Mouse (Mus musculus) embryo, embryonic 11.5 days (tissue): ENCODE data around the gene Furin.

Experiments
- DNase-seq: peaks from one replicate; pipeline ENCODE4 v3.0.0-alpha.2; 2012; ENCODE audit warnings: low read depth, low spot score

Furin gene

GRCm38 (mm10) chr7:80427730-80428129 lies 22.5 kb upstream of the Furin start:
- no peak for DNase-seq

GRCm38 (mm10) chr7:80426363-80426762 lies 21.1 kb upstream of the Furin start:
- no peak for DNase-seq

- no peak for DNase-seq
Measured at GRCm38 (mm10) chr7:80424722-80425121, 19.5 kb upstream of the Furin start.

- DNase-seq = no peak
Measured at GRCm38 (mm10) chr7:80422759-80423480, 17.7 kb upstream of the Furin start.

- no peak for DNase-seq
Measured at GRCm38 (mm10) chr7:80421576-80421975, 16.3 kb upstream of the Furin start.

GRCm38 (mm10) chr7:80420586-80420985 lies 15.3 kb upstream of the Furin start:
- DNase-seq = no peak

GRCm38 (mm10) chr7:80419278-80419677 lies 14.0 kb upstream of the Furin start:
- DNase-seq = no peak

- no peak for DNase-seq
Measured at GRCm38 (mm10) chr7:80418036-80418435, 12.8 kb upstream of the Furin start.

- DNase-seq = no peak
Measured at GRCm38 (mm10) chr7:80417601-80418000, 12.4 kb upstream of the Furin start.

- no peak for DNase-seq
Measured at GRCm38 (mm10) chr7:80416969-80417368, 11.7 kb upstream of the Furin start.

- no peak for DNase-seq
Measured at GRCm38 (mm10) chr7:80414303-80414855, 9.1 kb upstream of the Furin start.

- DNase-seq = no peak
Measured at GRCm38 (mm10) chr7:80413512-80414302, 8.5 kb upstream of the Furin start.

GRCm38 (mm10) chr7:80412781-80413180 lies 7.5 kb upstream of the Furin start:
- DNase-seq = no peak

- no peak for DNase-seq
Measured at GRCm38 (mm10) chr7:80412279-80412678, 7.0 kb upstream of the Furin start.

- no peak for DNase-seq
Measured at GRCm38 (mm10) chr7:80410380-80410779, 5.1 kb upstream of the Furin start.

- no peak for DNase-seq
Measured at GRCm38 (mm10) chr7:80407712-80408111, 2.5 kb upstream of the Furin start.

- DNase-seq = no peak
Measured at GRCm38 (mm10) chr7:80406186-80406585, 950 bp upstream of the Furin start.

- no peak for DNase-seq
Measured at GRCm38 (mm10) chr7:80404101-80404894, 938 bp downstream of the Furin start.

- DNase-seq = no peak
Measured at GRCm38 (mm10) chr7:80403551-80403950, 1.7 kb downstream of the Furin start.

- no peak for DNase-seq
Measured at GRCm38 (mm10) chr7:80402651-80403321, 2.5 kb downstream of the Furin start.
